Mouse (Mus musculus) ES-CJ7 (cell line): ENCODE data around the gene Hes5.
A peak's percentile ranks its signal among the peaks of the same experiment; 100 is the strongest.

Source experiments
- DNase-seq: peaks from one replicate; pipeline ENCODE4 v3.0.0; 2011; ENCODE audit warnings: low read depth, low spot score

Hes5 gene

GRCm38 (mm10) chr4:154964581-154965235, 4.0 kb downstream of the Hes5 start:
- DNase-seq: no peak

DNA sequence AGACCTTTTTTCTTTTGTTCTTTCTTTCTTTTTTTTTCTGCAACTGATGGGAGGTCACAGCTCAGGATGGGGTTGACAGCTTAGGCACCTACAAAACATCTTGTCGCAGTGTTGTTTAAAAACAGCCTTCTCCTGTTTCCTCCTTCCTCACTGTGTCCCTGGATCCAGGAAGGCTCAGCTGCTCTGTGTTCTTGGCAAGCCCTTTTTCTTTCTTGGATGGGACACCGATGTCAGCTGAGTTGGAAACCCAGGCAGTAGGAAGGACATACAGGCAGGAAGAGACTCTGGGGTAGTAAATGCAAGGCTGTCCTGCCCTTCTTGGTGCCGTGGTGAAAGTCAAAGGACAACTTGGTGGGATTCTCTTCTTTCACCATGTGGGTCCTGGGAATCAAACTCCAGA, 5.1 kb downstream of the Hes5 start:
- no peak for DNase-seq

- peak; percentile 56 for DNase-seq
Measured at GRCm38 (mm10) chr4:154967173-154967572, 6.5 kb downstream of the Hes5 start.

DNA sequence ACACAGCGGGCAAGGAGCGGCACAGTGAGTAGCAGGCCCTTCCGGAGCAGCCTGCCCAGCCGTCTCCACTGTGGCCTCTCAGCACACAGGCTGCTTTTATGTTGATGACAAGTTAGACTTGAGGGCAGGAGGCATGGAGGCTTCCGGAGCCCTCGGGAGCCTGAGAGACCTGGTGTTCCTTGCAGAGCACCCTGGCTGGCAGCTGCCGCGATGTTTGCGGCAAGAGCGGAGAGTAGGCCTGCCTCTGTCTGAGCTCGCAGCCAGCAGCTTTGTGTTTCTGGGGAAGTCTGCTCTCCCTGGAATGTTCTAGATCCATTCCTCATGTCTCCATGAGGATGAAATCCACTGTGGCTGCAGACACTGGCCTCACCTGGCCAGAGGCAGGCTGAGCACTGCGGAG, 11.8 kb downstream of the Hes5 start:
- peak; percentile 64 for DNase-seq

- no peak for DNase-seq
Measured at GRCm38 (mm10) chr4:154974163-154974611, 13.5 kb downstream of the Hes5 start.

GRCm38 (mm10) chr4:154980110-154980509, 19.4 kb downstream of the Hes5 start:
- DNase-seq: peak; percentile 63

- no peak for DNase-seq
Measured at GRCm38 (mm10) chr4:154981076-154981475, 20.4 kb downstream of the Hes5 start.

DNA sequence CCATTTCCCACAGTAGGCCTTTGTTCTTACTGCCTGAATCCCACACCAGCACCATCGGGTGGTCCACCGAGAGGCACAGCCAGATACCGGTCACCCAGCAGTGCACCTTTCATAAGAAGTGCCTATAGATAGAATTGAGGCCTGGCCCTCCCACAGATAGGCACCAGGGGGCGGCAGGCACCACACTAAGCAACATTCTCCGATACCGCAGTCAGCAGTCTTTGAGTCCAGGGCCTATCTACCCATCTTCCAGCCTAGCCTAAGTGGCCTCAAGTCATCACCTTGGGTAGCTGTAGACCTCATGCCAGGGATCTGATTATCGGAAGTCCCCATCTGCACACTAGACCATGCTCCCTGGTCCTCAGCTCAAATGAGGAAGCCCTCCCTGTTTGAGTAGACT, 20.8 kb downstream of the Hes5 start:
- peak; percentile 51 for DNase-seq

DNA sequence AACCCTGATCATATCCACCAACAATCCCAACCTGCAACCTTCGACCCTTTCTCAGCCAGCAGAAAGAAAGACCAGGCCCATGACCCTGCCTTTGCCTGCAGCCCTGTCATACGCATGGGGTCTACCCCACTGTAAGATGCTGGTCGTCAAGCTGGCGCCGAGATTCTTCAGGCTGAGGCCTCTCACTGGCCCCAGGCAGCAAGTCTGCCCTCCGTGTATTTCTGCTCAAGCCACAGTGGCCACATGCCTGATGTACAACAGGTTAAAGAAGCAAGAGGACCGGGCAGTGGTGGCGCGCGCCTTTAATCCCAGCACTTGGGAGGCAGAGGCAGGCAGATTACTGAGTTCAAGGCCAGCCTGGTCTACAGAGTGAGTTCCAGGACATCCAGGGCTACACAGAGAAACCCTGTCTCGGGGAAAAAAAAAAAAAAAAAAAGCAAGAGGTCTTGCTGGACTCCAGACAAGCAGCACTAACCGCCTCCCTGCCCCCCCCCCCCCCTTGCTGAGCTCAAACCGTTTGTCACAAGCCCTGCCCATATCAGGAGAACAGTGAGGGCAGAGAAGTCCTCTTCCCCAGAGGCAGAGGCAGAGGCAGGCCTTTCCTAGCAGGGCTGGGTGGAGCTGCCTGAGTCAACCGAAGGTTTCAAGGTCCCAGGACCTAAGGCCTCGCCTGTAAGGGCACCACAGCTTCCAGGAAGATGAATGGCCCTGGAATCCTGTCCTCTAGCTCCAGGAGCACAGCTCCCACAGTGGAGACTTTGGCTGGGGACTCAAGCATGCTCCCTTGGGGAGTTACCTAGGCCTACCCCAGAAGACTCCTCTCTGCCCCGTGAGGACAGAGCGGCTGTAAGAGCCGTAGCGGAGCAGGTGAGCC, 21.8 kb downstream of the Hes5 start:
- DNase-seq: peak; percentile 14

DNA sequence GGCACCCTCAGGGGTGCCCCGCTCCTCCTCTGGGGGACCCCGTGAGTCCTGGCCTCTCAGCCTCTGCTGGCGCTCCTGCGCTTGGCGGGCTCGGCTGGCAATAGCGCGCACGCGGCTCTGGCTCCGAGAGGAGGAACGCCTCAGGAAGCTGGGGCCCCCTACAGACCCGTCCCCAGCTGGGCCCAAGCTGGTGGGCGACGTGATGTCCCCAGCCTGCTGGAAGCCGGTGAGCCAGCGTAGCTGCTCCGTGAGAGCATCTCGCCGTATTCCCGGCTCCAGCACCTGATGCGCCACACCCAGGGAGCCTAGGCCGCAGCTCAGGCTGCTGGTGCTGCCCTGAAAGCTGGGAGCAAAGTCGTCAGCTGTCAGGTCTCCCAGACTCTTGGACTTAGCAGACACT, 23.0 kb downstream of the Hes5 start:
- no peak for DNase-seq

- DNase-seq: peak; percentile 34
Measured at GRCm38 (mm10) chr4:154985151-154985777, 24.5 kb downstream of the Hes5 start.

GRCm38 (mm10) chr4:154986096-154986495, 25.4 kb downstream of the Hes5 start:
- DNase-seq: peak; percentile 69

DNA sequence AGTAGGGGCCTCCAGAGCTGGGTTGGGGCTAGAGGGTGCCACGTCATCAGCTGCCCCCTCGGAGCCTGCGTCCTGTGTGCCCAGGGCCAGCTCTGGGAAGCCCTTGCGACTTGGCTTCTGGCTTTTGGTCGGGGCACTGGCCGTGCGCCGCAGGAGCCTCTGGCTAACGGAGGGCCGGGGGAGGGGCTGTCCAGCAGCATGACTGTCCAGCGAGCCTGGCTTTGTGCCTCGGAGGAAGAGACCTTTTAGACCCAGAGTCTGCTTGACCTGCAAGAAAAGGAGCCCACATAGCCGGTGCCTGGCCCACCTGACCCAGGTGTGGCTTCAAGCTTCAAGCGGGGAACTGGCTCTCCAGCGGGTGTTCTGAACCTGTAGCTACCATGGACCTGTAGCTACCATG, 26.0 kb downstream of the Hes5 start:
- no peak for DNase-seq

DNA sequence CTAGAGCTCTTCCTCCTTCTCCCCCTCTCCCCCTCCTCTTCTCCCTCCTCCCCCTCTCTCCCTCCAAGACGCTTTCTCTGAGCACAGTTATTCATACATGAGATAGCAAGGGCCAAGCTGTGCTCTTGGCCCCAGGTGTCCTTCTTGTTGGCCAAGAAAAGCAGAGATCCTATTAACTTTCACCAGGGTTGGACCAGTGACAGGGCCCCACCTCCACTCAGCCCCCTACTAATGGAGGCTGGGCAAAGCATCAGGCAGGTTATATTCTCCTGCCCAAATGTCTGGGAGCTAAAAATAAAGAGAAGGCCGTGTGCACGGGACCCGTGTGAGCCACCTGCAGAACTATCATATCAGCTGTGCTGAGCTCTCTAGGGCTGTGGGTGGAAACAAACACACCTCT, 34.2 kb downstream of the Hes5 start:
- DNase-seq: no peak

DNA sequence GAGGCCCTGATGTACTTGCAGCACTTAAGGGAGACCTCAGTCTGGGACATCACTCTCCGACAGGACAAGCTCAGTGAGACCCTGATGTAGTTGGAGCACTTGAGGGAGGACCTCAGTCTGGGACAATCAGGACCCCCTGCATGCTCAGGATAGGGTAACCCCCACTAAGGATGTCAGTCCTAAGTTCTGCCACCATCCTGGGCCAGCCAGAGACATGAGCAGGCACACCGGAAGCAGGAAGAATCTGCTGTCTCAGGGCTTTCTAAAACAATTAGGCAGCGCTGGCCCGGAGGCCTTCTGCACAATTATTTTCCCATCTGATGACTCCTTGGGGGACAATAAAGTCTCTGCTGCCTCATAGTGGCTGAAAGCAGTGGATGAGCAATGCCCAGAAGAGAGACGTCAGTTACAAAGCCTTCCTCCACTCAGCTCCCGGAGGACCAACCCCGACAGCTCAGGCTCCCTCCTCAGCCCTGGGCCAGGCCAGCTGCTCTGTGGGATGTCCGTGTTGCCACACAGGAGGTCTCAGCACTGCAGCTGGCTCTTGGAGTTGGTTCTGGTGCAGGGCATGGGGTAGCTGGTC, 35.9 kb downstream of the Hes5 start:
- no peak for DNase-seq

DNA sequence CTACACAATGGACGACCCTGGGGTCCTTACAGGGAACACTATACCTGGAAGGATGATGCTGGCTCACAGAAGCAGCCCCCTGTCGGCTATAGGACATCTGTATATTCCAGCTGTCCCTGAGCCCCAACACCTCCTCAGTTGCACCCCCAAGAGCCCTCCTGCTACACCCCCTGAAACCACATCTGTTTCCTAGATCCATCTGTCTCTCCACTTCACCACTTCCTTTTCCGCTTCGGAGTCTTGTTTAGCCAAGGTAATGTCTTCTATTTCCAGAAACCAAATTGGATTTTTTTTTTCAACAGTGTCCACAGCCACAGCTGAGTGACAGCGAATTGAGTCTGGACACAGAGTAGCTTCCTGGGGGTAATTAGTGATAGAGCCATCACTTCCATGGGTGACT, 38.7 kb downstream of the Hes5 start:
- DNase-seq: no peak

- DNase-seq: no peak
Measured at GRCm38 (mm10) chr4:155005278-155005677, 44.6 kb downstream of the Hes5 start.

DNA sequence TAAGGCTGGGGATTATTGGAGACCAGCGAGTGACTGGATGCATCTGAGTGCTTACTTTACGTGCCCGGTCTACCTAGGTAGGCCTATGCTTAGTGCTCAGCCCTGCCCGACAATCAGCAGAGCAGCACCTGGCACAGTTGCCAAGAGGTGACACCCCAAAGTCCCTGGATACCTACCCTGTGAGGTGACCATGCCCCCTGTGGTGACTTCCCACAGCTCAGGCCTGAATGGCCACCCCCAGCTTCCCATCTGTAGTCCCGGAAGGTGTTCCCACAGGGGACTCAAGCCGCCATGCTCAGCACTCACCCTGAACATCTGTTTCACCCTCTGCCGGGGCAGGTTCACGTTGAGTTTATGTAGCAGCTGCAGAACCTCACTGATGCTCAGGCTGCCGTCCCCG, 45.6 kb downstream of the Hes5 start:
- no peak for DNase-seq

- DNase-seq: no peak
Measured at GRCm38 (mm10) chr4:155007641-155008040, 46.9 kb downstream of the Hes5 start.

DNA sequence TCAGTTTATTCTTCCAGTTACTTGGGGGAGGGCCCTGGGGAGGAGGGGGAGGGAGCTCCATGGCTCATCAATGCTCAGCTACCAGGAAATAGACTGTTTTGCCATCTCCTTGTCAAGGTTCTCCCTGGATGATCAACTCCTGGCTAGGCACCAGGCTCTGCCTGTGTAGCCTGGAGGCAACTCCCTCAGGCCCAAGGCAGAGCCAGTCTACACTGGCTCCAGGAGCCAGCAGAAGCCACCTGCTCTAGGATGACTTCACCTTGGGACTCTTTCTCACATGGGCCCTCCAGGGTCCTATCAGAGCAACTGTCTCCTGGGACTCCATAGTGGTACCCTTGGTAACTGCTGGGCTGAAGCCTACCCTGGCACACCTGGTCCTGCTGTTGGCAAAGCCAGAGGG, 47.4 kb downstream of the Hes5 start:
- no peak for DNase-seq

DNA sequence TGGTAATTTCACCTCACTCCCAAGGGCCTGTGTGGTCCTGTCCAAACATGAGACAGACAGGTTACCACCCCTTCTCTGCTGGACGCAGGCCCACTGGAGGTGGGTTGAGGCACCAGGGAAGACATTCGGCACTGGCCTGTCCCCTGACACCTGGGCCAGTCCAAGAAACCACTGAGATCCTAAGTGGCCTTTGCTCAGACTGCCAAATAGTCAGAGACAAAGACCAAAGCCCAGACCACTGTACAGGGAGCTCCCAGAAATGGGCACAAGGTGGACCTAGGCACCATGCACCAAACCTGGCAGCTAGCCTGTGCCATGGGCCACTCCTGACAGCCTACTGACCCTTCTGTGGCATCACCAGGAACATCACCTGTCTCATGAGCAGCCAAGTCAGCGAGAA, 48.5 kb downstream of the Hes5 start:
- no peak for DNase-seq

- no peak for DNase-seq
Measured at GRCm38 (mm10) chr4:155010870-155011269, 50.1 kb downstream of the Hes5 start.
